Mouse (Mus musculus) v-Abl transformed pro-B cells (cell line): ENCODE results near the gene Gm14295.
"Not testable (repeated sequence)": the region's sequence is repeated elsewhere in the genome, so short reads cannot be mapped to it uniquely, and the experiment has no call there.

ENCODE experiments used
- in situ Hi-C, 2 experiments: fragments of 400-800 bp; cut with MboI; formaldehyde crosslinking; loops; one replicate each; pipeline ENCODE4 v1.15.1; 2025; ENCODE audit not compliant: unreplicated experiment in 2 of 2

Gene Gm14295

DNA sequence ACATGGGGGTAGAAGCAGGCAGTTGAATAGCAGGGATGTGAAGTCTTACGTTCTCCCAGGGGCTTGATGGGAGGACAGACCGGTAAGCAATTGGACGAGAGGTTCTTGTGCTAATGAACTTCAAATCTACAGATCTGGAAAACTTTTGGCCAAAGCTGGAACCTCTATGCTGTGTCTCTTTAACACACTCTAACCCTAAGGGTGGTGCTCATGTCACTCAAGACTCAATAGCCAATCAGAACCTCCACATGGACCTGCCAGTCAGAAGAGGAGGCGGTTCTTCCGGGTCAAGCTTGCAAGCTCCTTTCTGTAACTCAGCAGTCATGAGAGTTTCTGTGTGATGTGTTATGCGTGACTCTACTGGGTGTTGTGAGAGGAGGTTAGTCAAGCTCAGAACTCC, at the start of gene Gm14295:
TSS of gene Gm14295 (plus strand) at position 301 of the 400 bp plus-strand sequence.
- in situ Hi-C loops = not testable (repeated sequence)

DNA sequence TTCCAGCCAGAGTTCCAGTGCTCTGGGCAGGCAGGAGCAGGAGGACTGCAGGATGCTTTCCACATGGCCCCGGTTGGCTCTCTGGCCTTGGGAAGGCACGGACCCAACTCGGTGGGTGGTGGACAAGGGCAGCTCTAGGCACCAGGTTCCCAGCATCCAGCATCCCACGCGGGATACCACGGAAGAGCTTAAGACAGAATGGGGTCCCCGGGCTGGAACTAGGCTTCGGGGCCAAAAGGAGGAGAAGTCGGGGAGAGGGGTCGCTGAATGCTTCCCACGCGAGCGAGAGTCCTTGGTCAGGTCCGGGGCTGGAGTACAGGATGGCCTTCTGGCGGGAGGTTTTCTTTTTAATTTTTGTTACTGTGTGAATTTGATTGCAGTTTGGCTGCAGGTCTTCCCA, 373 bp downstream of the Gm14295 start:
- in situ Hi-C loops = not testable (repeated sequence)

DNA sequence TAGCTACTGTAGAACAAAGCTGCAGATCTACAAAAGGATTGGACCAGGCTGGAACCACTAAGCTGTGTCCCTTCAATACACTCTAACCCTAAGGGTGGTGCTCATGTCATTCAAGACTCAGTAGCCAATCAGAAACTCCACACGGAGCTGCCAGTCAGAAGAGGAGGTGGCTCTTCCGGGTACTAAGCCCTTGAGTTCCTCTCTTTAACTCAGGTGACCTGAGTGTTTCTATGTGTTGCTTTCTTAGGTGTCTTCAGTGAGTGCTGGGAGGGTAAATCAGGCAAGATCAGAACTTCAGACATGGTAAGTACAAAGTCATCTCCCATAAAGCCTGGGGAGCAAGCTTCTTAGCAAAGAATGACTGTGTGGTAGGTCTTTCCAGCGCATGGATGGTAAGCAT, 32.4 kb downstream of the Gm14295 start, which contains the start of gene Gm14408:
TSS of gene Gm14408 (plus strand) at position 301 of the 400 bp plus-strand sequence.
- in situ Hi-C loops = not testable (repeated sequence)
